Mouse (Mus musculus): ENCODE data around the gene Pde4b.

Pde4b gene

GRCm38 (mm10) chr4:102316699-102317285, 229.4 kb downstream of the Pde4b start:
- H3K4me3 ChIP-seq (replicated peaks; ENCODE audit: low read length): no peak overlapping the region
- TF ChIP-seq NANOG (IDR thresholded peaks at IDR 0.05; ENCODE audit: borderline replicate concordance, low read length): no peak
- TF ChIP-seq CTCF (conservative IDR thresholded peaks at IDR 0.05; ENCODE audit: low read length): no peak
- TF ChIP-seq POU5F1 (IDR thresholded peaks at IDR 0.05; ENCODE audit: borderline replicate concordance, low read length): no peak
- H3K9me3 ChIP-seq (ENCODE audit: low read length): no peaks in the 10 kb centered on the region
- no peaks in the 10 kb centered on the region for H3K27me3 ChIP-seq (ENCODE audit: insufficient read depth, low read length)
- H3K4me1 ChIP-seq (replicated peaks; ENCODE audit: low read depth, low read length): no peaks in the 10 kb centered on the region
- H3K36me3 ChIP-seq (ENCODE audit: insufficient read depth, low read length): no peaks in the 10 kb centered on the region

GRCm38 (mm10) chr4:102318596-102318995, 231.3 kb downstream of the Pde4b start:
- Histone ChIP-seq H3K36me3 (ENCODE audit: insufficient read depth, low read length) (no peaks in the 10 kb centered on the region), H3K4me3 (replicated peaks; ENCODE audit: low read length) (no peak overlapping the region), H3K9me3 (ENCODE audit: low read length) (no peaks in the 10 kb centered on the region), H3K27me3 (ENCODE audit: insufficient read depth, low read length) (no peaks in the 10 kb centered on the region), H3K4me1 (replicated peaks; ENCODE audit: low read depth, low read length) (no peaks in the 10 kb centered on the region)
- TF ChIP-seq POU5F1 (IDR thresholded peaks at IDR 0.05; ENCODE audit: borderline replicate concordance, low read length) (no peak), NANOG (IDR thresholded peaks at IDR 0.05; ENCODE audit: borderline replicate concordance, low read length) (no peak), CTCF (conservative IDR thresholded peaks at IDR 0.05; ENCODE audit: low read length) (no peak)

GRCm38 (mm10) chr4:102321340-102321739, 234.0 kb downstream of the Pde4b start:
- H3K4me3 ChIP-seq (replicated peaks; ENCODE audit: low read length): no peak overlapping the region
- H3K36me3 ChIP-seq (ENCODE audit: insufficient read depth, low read length): no peaks in the 10 kb centered on the region
- TF ChIP-seq NANOG (IDR thresholded peaks at IDR 0.05; ENCODE audit: borderline replicate concordance, low read length): no peak
- TF ChIP-seq CTCF (conservative IDR thresholded peaks at IDR 0.05; ENCODE audit: low read length): no peak
- no peak for TF ChIP-seq POU5F1 (IDR thresholded peaks at IDR 0.05; ENCODE audit: borderline replicate concordance, low read length)
- no peaks in the 10 kb centered on the region for H3K27me3 ChIP-seq (ENCODE audit: insufficient read depth, low read length)
- no peaks in the 10 kb centered on the region for H3K4me1 ChIP-seq (replicated peaks; ENCODE audit: low read depth, low read length)
- no peaks in the 10 kb centered on the region for H3K9me3 ChIP-seq (ENCODE audit: low read length)

- Histone ChIP-seq H3K27me3 (ENCODE audit: insufficient read depth, low read length) (no peaks in the 10 kb centered on the region), H3K9me3 (ENCODE audit: low read length) (no peaks in the 10 kb centered on the region), H3K4me1 (replicated peaks; ENCODE audit: low read depth, low read length) (no peaks in the 10 kb centered on the region), H3K4me3 (replicated peaks; ENCODE audit: low read length) (no peak overlapping the region), H3K36me3 (ENCODE audit: insufficient read depth, low read length) (no peaks in the 10 kb centered on the region)
- TF ChIP-seq CTCF (conservative IDR thresholded peaks at IDR 0.05; ENCODE audit: low read length): no peak
- TF ChIP-seq NANOG (IDR thresholded peaks at IDR 0.05; ENCODE audit: borderline replicate concordance, low read length): no peak
- no peak for TF ChIP-seq POU5F1 (IDR thresholded peaks at IDR 0.05; ENCODE audit: borderline replicate concordance, low read length)
Observed at GRCm38 (mm10) chr4:102332386-102332785, 245.0 kb downstream of the Pde4b start.

- H3K4me3 ChIP-seq (replicated peaks; ENCODE audit: low read length): no peak overlapping the region
Observed at GRCm38 (mm10) chr4:102332885-102333284, 245.5 kb downstream of the Pde4b start.

GRCm38 (mm10) chr4:102346911-102347492, 259.7 kb downstream of the Pde4b start:
- no peaks in the 10 kb centered on the region for H3K27me3 ChIP-seq (ENCODE audit: insufficient read depth, low read length)
- no peaks in the 10 kb centered on the region for H3K4me1 ChIP-seq (replicated peaks; ENCODE audit: low read depth, low read length)
- no peaks in the 10 kb centered on the region for H3K36me3 ChIP-seq (ENCODE audit: insufficient read depth, low read length)
- no peak overlapping the region for H3K4me3 ChIP-seq (replicated peaks; ENCODE audit: low read length)
- no peak for TF ChIP-seq POU5F1 (IDR thresholded peaks at IDR 0.05; ENCODE audit: borderline replicate concordance, low read length)
- TF ChIP-seq CTCF (conservative IDR thresholded peaks at IDR 0.05; ENCODE audit: low read length): no peak
- TF ChIP-seq NANOG (IDR thresholded peaks at IDR 0.05; ENCODE audit: borderline replicate concordance, low read length): no peak
- H3K9me3 ChIP-seq (ENCODE audit: low read length): no peaks in the 10 kb centered on the region

More at GRCm38 (mm10) chr4:102332885-102333284, 245.5 kb downstream of the Pde4b start:
- TF ChIP-seq CTCF (conservative IDR thresholded peaks at IDR 0.05; ENCODE audit: low read length): no peak
- TF ChIP-seq NANOG (IDR thresholded peaks at IDR 0.05; ENCODE audit: borderline replicate concordance, low read length): no peak
- Histone ChIP-seq H3K36me3 (ENCODE audit: insufficient read depth, low read length) (no peaks in the 10 kb centered on the region), H3K9me3 (ENCODE audit: low read length) (no peaks in the 10 kb centered on the region), H3K27me3 (ENCODE audit: insufficient read depth, low read length) (no peaks in the 10 kb centered on the region), H3K4me1 (replicated peaks; ENCODE audit: low read depth, low read length) (no peaks in the 10 kb centered on the region)

- no peak overlapping the region for H3K4me3 ChIP-seq (replicated peaks; ENCODE audit: low read length)
- H3K4me1 ChIP-seq (replicated peaks; ENCODE audit: low read depth, low read length): no peaks in the 10 kb centered on the region
- TF ChIP-seq POU5F1 (IDR thresholded peaks at IDR 0.05; ENCODE audit: borderline replicate concordance, low read length) (no peak), NANOG (IDR thresholded peaks at IDR 0.05; ENCODE audit: borderline replicate concordance, low read length) (no peak)
- H3K9me3 ChIP-seq (ENCODE audit: low read length): no peaks in the 10 kb centered on the region
- H3K27me3 ChIP-seq (ENCODE audit: insufficient read depth, low read length): no peaks in the 10 kb centered on the region
- H3K36me3 ChIP-seq (ENCODE audit: insufficient read depth, low read length): no peaks in the 10 kb centered on the region
Observed at GRCm38 (mm10) chr4:102351476-102352475, 264.4 kb downstream of the Pde4b start.

- no peaks in the 10 kb centered on the region for H3K9me3 ChIP-seq (ENCODE audit: low read length)
- H3K4me1 ChIP-seq (replicated peaks; ENCODE audit: low read depth, low read length): no peaks in the 10 kb centered on the region
- no peak for TF ChIP-seq CTCF (conservative IDR thresholded peaks at IDR 0.05; ENCODE audit: low read length)
- no peak for TF ChIP-seq POU5F1 (IDR thresholded peaks at IDR 0.05; ENCODE audit: borderline replicate concordance, low read length)
- no peak for TF ChIP-seq NANOG (IDR thresholded peaks at IDR 0.05; ENCODE audit: borderline replicate concordance, low read length)
- no peaks in the 10 kb centered on the region for H3K36me3 ChIP-seq (ENCODE audit: insufficient read depth, low read length)
- H3K27me3 ChIP-seq (ENCODE audit: insufficient read depth, low read length): no peaks in the 10 kb centered on the region
- no peak overlapping the region for H3K4me3 ChIP-seq (replicated peaks; ENCODE audit: low read length)
Observed at GRCm38 (mm10) chr4:102353641-102354403, 266.5 kb downstream of the Pde4b start.
